Mouse (Mus musculus): ENCODE data around the gene Rab29. TPM values are rescaled to one million over a fixed set of nuclear protein-coding genes. Genes with fewer than 3 reads are reported as not detected.

The Rab29 gene
- polyA plus RNA-seq, 1 experiment from 2014 or later = 22.5 TPM

DNA sequence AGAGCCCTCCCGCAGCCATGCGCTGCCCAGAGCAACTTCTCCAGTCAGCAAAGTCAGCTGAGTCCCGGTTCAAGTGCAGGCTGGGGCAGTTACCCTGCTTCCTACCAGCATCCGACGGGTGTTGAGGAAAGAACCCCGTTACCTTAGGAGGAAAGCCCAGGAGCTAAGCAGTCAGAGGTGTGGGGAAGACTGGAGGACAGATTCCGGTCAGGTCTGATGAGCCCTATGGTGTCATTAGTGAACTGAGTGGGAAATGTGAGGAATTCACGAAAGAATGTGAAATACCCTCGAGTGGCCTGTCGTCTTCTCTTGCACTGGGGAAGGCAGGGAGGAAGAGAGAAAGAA is 894 bp downstream of the Rab29 start:
- ATAC-seq (ENCODE audit: borderline replicate concordance, extremely low read depth, low FRiP score, low TSS enrichment) = no peak
- no peaks in the 10 kb centered on the region for H3K9me3 ChIP-seq
- WGBS = 11% methylated on average over 10 of the region's 10 CpGs
- H3K27me3 ChIP-seq = no peaks in the 10 kb centered on the region
- peak overlapping the region; percentile 74 for H3K4me3 ChIP-seq
- peak overlapping the region; percentile 90 for H3K4me2 ChIP-seq
- H3K4me1 ChIP-seq = no peaks in the 10 kb centered on the region
- no peaks in the 10 kb centered on the region for H3K36me3 ChIP-seq
- peak overlapping the region; percentile 53 for H3K9ac ChIP-seq
- no peak overlapping the region for H3K27ac ChIP-seq

DNA sequence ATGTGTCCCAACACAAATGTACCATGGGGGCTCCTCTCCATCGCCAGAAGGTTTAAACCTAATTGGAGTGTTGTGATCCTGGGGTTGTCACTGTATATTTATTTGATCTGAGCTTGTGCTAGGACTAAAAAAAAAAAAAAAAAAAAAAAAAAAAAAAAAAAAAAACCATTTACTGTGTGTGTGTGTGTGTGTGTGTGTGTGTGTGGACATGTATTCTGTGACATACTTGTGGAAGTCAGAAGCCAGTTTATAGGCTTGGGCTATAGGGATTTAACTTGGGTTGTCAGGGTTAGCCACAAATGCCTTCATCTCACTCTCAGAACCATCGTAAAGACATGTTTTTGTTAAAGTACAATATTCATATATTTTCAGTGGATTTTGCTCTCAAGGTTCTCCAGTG is 2.5 kb downstream of the Rab29 start:
- Histone ChIP-seq H3K36me3 (no peaks in the 10 kb centered on the region), H3K4me3 (no peak overlapping the region), H3K27me3 (no peaks in the 10 kb centered on the region), H3K4me2 (no peak overlapping the region), H3K9me3 (no peaks in the 10 kb centered on the region), H3K27ac (no peak overlapping the region), H3K4me1 (no peaks in the 10 kb centered on the region), H3K9ac (no peak overlapping the region)
- ATAC-seq (ENCODE audit: borderline replicate concordance, extremely low read depth, low FRiP score, low TSS enrichment) = no peak
- 69% methylated on average over 2 of the region's 2 CpGs for WGBS

DNA sequence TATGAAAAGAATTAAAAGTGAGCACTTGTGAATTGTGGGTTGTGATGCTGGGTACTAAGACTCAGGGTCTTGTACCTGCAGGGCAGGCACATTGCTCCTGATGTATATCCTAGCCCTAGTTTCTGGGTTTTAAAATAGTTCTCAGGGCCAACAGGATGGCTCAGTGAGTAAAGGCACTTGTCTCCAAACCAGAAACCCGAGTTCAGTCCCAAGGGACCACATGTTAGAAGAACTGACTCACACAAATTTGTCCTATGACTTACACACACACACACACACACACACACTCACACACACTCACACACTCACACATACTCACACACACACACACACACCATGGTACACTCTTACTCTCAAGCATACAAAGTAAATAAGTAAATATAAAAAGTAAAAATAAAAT is 5.8 kb downstream of the Rab29 start:
- WGBS = 70% methylated on average over 1 of the region's 1 CpGs
- Histone ChIP-seq H3K27ac (no peak overlapping the region), H3K27me3 (no peaks in the 10 kb centered on the region), H3K9ac (no peak overlapping the region), H3K36me3 (no peaks in the 10 kb centered on the region), H3K9me3 (no peaks in the 10 kb centered on the region), H3K4me2 (no peak overlapping the region), H3K4me1 (no peaks in the 10 kb centered on the region), H3K4me3 (no peak overlapping the region)
- ATAC-seq (ENCODE audit: borderline replicate concordance, extremely low read depth, low FRiP score, low TSS enrichment) = no peak

DNA sequence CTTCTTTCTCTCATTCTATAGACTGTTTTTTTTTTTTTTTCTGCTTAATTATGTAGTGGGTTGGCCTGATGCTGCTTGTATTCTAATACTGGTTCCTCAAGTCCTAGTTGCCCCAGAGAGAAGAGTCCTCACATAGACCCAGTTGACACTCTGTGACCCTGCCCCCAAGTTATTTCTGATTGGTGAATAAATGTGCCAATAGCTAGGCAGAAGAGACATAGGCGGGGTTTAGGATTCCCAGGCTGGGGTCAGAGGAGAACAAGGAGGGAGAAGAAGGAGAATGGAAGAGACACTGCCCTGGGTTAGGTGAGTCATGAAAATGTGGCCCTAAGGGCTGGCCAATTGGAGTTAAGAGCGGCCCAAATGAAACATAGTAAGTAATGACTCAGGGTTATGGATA is 12.8 kb downstream of the Rab29 start:
- Histone ChIP-seq H3K27me3 (no peaks in the 10 kb centered on the region), H3K4me3 (no peak overlapping the region), H3K4me2 (no peak overlapping the region), H3K4me1 (no peaks in the 10 kb centered on the region), H3K9ac (no peak overlapping the region), H3K27ac (no peak overlapping the region), H3K9me3 (no peaks in the 10 kb centered on the region), H3K36me3 (no peaks in the 10 kb centered on the region)
- no peak for ATAC-seq (ENCODE audit: borderline replicate concordance, extremely low read depth, low FRiP score, low TSS enrichment)
- WGBS = 67% methylated on average over 2 of the region's 2 CpGs

DNA sequence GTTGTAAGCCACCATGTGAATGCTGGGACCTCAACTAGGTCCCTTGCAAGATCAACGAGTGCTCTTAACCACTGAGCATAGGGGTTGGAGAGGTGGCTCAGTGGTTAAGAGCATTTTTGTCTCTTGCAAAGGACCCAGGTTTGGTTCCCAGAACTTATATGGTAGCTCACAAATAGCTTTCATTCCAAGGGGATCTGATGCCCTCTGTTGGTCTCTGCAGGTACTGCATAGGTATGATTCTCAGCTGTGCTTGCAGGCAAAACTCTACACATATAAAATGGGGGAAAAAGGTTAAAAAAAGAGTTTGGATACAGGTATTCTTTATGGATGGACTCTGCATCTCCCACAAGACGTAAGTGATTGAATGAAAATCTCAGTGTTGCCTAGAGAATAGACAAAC is 15.8 kb downstream of the Rab29 start:
- Histone ChIP-seq H3K36me3 (no peaks in the 10 kb centered on the region), H3K4me1 (no peaks in the 10 kb centered on the region), H3K27me3 (no peaks in the 10 kb centered on the region), H3K9me3 (no peaks in the 10 kb centered on the region), H3K4me2 (no peak overlapping the region), H3K9ac (no peak overlapping the region), H3K27ac (no peak overlapping the region), H3K4me3 (no peak overlapping the region)
- 55% methylated on average over 2 of the region's 2 CpGs for WGBS
- no peak for ATAC-seq (ENCODE audit: borderline replicate concordance, extremely low read depth, low FRiP score, low TSS enrichment)

DNA sequence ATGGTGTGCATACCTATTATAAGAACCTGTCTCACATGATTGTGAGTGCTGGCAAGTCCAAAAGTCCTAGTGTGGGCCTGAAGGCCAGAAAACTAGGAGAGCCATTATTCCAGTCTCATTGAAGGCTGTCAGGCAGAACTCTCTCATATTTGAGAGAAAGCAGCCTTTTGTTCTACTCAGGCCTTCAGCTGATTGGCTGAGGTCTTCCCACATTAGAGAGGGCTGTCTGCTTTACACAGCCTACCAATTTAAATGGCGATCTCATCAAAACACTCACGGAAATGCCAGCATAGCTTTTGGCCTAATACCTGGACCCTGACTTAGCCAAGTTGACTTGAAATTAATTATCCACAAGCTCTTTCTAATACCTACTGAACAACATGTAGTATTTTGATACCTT is 19.1 kb downstream of the Rab29 start:
- WGBS = 68% methylated on average over 2 of the region's 2 CpGs

DNA sequence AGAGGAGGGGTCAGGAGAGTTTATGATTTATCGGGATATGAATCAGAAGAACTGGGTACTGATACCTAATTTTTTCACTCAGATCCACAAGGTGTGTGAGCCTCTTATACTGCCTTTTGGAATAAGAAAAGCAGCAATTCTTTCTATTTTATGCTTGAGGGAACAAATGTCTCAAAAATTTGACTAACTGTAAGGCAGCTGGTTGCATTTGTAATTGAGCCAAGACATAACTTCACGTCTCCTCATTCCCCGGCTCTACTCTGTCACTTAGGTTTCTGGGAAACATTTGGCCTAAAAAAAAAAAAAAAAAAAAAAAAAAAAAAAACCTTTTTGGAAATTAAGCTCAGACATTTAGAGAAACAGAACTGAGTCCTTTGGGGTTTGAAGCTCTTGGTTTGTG is 19.6 kb downstream of the Rab29 start:
- no peaks in the 10 kb centered on the region for H3K4me1 ChIP-seq
- H3K4me2 ChIP-seq = no peak overlapping the region
- no peak overlapping the region for H3K9ac ChIP-seq
- no peak overlapping the region for H3K4me3 ChIP-seq
- no peaks in the 10 kb centered on the region for H3K27me3 ChIP-seq
- ATAC-seq (ENCODE audit: borderline replicate concordance, extremely low read depth, low FRiP score, low TSS enrichment) = no peak
- no peaks in the 10 kb centered on the region for H3K9me3 ChIP-seq
- WGBS = 65% methylated on average over 3 of the region's 3 CpGs
- H3K36me3 ChIP-seq = no peaks in the 10 kb centered on the region
- no peak overlapping the region for H3K27ac ChIP-seq

More for the DNA sequence above, 19.1 kb downstream of the Rab29 start:
- Histone ChIP-seq H3K36me3 (no peaks in the 10 kb centered on the region), H3K4me2 (no peak overlapping the region), H3K27ac (no peak overlapping the region), H3K4me1 (no peaks in the 10 kb centered on the region), H3K27me3 (no peaks in the 10 kb centered on the region), H3K9me3 (no peaks in the 10 kb centered on the region), H3K9ac (no peak overlapping the region), H3K4me3 (no peak overlapping the region)
- no peak for ATAC-seq (ENCODE audit: borderline replicate concordance, extremely low read depth, low FRiP score, low TSS enrichment)

DNA sequence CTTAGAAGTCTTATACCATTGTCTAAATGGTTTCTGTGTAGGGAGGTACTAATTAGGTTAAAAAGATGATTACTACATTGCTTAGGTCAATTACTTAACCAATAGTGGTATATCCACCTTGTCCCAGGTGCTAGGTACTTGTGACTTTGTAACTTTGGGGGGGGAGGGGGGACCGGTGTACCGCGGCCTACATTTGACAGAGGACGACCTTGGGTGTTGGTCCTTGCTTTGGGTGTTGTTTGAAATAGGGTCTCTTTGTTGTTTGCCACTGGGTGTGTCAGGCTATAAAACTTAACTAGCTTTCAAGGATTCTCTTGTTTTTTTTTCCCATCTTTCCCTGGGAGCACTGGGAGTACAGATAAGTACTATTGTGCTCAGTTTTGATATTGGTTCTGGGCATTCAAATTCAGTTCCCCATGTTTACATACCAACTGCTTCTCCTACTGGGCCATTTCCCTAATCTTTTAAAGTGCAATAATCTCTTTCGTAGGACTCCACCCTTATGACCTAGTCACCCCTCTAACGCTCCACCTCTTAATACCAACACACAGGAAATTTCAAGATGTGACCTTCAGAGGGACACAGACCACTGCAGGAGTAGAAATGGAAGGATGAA is 23.1 kb downstream of the Rab29 start:
- H3K4me2 ChIP-seq = no peak overlapping the region
- H3K36me3 ChIP-seq = no peaks in the 10 kb centered on the region
- no peaks in the 10 kb centered on the region for H3K27me3 ChIP-seq
- H3K4me3 ChIP-seq = no peak overlapping the region
- 65% methylated on average over 6 of the region's 6 CpGs for WGBS
- no peak overlapping the region for H3K9ac ChIP-seq
- no peak overlapping the region for H3K27ac ChIP-seq
- no peaks in the 10 kb centered on the region for H3K9me3 ChIP-seq
- no peaks in the 10 kb centered on the region for H3K4me1 ChIP-seq
- ATAC-seq (ENCODE audit: borderline replicate concordance, extremely low read depth, low FRiP score, low TSS enrichment) = no peak

DNA sequence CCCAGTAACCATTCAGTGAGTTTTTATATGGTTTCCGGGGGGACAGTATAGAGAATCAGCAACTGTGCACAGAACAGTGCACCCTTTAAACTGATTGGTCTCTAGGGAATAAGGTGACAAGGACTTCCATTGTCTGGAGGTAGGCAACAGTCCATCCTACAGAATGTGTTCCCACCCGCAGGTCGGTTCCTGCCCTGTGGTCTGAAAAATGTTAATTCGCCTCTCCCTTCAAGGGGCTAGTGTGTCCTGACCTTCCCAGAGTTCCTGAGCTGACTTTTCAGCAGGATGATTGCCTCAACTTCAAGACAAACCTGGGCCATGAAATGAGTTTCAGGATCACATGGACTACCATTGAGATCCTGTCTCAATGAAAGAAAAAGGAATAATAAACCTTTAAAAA is 24.4 kb downstream of the Rab29 start:
- no peaks in the 10 kb centered on the region for H3K4me1 ChIP-seq
- WGBS = 75% methylated on average over 4 of the region's 4 CpGs
- H3K9ac ChIP-seq = no peak overlapping the region
- no peaks in the 10 kb centered on the region for H3K27me3 ChIP-seq
- H3K4me3 ChIP-seq = no peak overlapping the region
- no peaks in the 10 kb centered on the region for H3K36me3 ChIP-seq
- H3K9me3 ChIP-seq = no peaks in the 10 kb centered on the region
- no peak overlapping the region for H3K27ac ChIP-seq
- no peak for ATAC-seq (ENCODE audit: borderline replicate concordance, extremely low read depth, low FRiP score, low TSS enrichment)
- no peak overlapping the region for H3K4me2 ChIP-seq

DNA sequence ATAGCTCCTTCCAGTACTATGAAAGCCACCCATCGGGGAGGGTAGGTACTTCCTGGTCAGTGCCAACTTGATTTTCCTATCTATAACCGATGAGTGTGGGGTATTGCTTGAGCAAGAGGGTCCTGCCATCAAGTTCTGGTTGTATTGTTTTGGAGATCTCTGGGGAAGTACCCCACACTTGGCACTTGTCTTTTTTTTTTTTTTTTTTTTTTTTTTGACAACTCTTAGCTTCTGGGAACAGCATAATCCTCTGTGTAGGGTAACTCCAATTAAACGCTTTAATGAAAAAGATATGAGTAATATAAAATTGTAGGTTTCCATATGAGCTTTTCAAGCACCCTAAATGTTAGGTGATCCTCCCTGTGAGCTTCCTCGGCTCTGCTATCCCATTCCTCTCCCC is 35.7 kb downstream of the Rab29 start:
- Histone ChIP-seq H3K4me3 (no peak overlapping the region), H3K9me3 (no peaks in the 10 kb centered on the region), H3K27ac (no peak overlapping the region), H3K9ac (no peak overlapping the region), H3K4me2 (no peak overlapping the region), H3K4me1 (no peaks in the 10 kb centered on the region), H3K27me3 (peaks cover 7% of the 10 kb centered on the region; the same call in 1 of the 2 replicates), H3K36me3 (no peaks in the 10 kb centered on the region)
- 85% methylated on average over 4 of the region's 4 CpGs for WGBS
- ATAC-seq (ENCODE audit: borderline replicate concordance, extremely low read depth, low FRiP score, low TSS enrichment) = no peak

DNA sequence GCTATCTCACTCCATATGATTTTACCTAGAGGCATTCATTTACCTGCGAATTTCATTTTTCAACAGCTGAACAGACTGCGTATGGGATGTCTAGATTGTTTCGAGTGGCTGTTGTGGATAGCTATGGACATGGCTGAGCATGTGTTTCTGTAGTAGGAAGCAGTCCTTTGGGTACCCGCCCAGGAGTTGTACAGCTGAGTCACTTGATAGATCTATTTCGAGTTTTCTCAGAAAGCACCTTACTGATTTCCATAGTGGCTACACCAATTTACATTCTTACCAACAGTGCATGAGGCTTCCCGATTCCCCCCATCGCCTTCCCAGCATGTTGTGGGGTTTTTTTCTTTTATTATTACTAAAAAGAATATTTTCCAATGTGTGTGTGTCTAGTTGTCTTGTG is 36.2 kb downstream of the Rab29 start:
- H3K4me1 ChIP-seq = no peaks in the 10 kb centered on the region
- no peaks in the 10 kb centered on the region for H3K9me3 ChIP-seq
- H3K36me3 ChIP-seq = no peaks in the 10 kb centered on the region
- 88% methylated on average over 7 of the region's 7 CpGs for WGBS
- no peak for ATAC-seq (ENCODE audit: borderline replicate concordance, extremely low read depth, low FRiP score, low TSS enrichment)
- H3K4me2 ChIP-seq = no peak overlapping the region
- H3K27me3 ChIP-seq = peaks cover 9% of the 10 kb centered on the region; the same call in 1 of the 2 replicates
- H3K4me3 ChIP-seq = no peak overlapping the region
- no peak overlapping the region for H3K27ac ChIP-seq
- no peak overlapping the region for H3K9ac ChIP-seq

DNA sequence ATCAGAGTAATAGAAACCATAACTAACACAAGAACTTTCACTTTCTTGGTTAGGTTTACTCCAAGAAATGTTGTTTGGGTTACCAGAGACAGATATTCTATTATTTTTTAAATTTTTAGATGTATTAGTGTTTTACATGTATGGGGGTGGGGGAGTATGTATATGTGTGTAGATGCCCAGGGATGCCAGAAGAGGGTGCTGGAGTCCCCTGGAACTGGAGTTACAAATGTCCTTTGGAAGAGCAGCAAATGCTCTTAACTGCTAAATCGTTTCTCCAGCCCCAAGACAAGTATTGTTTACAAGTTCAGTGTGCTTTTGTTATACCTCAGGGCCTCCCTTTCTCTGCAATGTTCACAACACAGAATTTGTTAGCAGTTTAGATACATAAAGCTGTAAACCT is 38.5 kb downstream of the Rab29 start:
- Histone ChIP-seq H3K9ac (no peak overlapping the region), H3K27me3 (peaks cover 19% of the 10 kb centered on the region), H3K4me1 (0 out of 2 replicates have a peak, but pooled peaks cover 2% of the 10 kb centered on the region), H3K4me3 (no peak overlapping the region), H3K9me3 (no peaks in the 10 kb centered on the region), H3K4me2 (no peak overlapping the region), H3K27ac (no peak overlapping the region), H3K36me3 (no peaks in the 10 kb centered on the region)
- no peak for ATAC-seq (ENCODE audit: borderline replicate concordance, extremely low read depth, low FRiP score, low TSS enrichment)
- WGBS = 7% methylated on average over 1 of the region's 1 CpGs

DNA sequence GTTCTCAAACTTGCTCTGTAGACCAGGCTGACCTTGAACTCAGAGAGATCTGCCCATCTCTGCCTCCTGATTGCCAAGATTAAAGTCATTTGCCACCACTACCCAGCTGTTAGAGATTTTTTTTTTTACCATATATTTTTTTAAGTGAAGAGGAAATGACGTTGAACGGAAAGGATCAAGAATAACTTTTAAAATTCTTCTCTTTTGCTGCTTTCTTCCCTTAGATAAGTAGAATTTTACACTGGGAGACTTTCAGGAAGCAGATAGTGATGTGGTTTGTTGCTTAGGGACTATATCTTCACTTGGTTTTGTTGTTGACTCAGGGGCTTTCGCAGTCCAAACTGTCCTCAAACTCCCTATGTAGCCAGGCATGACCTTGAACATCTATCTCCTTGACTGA is 41.4 kb downstream of the Rab29 start:
- 84% methylated on average over 3 of the region's 3 CpGs for WGBS
- H3K27ac ChIP-seq = no peak overlapping the region
- ATAC-seq (ENCODE audit: borderline replicate concordance, extremely low read depth, low FRiP score, low TSS enrichment) = no peak

More for the DNA sequence above, 41.4 kb downstream of the Rab29 start:
- H3K36me3 ChIP-seq = 0 out of 2 replicates have a peak, but pooled peaks cover 1% of the 10 kb centered on the region
- H3K27me3 ChIP-seq = peaks cover 18% of the 10 kb centered on the region
- no peak overlapping the region for H3K9ac ChIP-seq
- no peaks in the 10 kb centered on the region for H3K9me3 ChIP-seq
- H3K4me3 ChIP-seq = no peak overlapping the region
- H3K4me2 ChIP-seq = no peak overlapping the region
- peaks cover 14% of the 10 kb centered on the region for H3K4me1 ChIP-seq

All from lung, embryonic 15.5 days (tissue).